Mouse (Mus musculus) CD8-positive naive resting alpha-beta T cell, adult 2 months (primary cell): ENCODE results near the gene Capn7.

ENCODE experiments used
- DNase-seq, 2 experiments: peaks; one replicate each; pipeline ENCODE4 v3.0.0; 2022; ENCODE audit warnings: low read depth in 2 of 2, low spot score in 2 of 2

Capn7 gene

GRCm38 (mm10) chr14:31336369-31337155 is at the start of gene Capn7:
Capn7 (plus strand) TSS chr14:31336638.
- DNase-seq = peak; percentile 98 to 99

GRCm38 (mm10) chr14:31313192-31313591 is 23.2 kb upstream of the Capn7 start:
- DNase-seq = no peak

DNA sequence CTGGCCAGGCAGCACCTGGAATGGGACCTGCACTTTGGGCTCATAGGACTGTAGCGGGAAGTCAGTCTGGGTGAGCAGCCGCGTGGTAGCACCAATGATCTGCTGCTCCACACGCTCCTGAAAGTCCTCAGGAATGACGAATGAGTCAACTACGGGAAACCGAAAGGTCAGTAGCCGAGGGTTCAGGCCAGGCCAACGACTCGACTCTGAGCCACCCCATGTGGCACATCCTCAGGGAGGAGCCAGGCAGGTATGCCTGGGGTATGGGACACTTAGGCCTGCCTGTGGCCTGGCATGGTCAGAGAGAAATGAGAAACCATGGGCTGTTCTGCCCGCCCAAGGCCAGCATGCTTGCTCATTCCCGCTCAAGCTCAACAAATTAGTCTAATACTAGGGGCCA is 19.8 kb upstream of the Capn7 start:
- no peak for DNase-seq

DNA sequence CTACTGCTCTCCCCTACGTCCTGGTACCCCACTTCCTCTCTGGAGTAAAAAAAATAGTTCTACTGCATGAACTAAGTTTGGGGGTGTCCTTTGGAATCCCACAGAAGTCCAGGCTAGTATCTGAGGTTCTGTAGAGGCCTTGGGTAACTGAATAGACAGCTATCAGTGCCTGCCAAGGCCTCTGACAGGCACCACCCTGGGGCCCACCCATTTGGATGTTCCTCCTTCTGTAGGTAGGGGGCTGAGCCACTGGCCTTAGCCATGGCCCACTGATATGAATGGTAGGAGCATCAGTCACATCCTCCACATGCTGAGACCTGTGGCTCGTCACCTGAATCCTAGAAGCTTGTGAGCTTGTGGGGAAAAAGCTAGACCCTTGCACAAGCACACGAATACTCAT is 18.7 kb upstream of the Capn7 start:
- DNase-seq = no peak

DNA sequence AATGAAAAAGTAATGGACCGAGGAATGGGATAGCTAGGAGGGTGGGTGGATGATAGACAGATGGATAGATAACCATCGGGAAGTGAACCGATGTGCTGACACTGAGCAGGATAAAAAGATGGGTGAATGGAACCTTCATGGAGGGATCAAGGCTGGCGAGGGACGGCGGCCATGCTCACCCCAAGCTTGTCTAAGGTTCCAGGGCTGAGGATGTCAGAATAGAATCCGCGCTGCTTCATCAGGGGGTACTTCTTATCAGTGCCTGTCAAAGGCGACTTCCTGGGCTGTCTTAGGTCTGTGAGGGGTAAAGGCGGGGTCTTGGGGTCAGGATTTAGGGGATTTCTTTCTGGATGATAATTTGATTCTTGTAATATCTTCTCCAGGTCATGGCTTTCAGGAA is 16.9 kb upstream of the Capn7 start:
- DNase-seq = no peak

- no peak for DNase-seq
Measured at GRCm38 (mm10) chr14:31321181-31321580, 15.3 kb upstream of the Capn7 start.

DNA sequence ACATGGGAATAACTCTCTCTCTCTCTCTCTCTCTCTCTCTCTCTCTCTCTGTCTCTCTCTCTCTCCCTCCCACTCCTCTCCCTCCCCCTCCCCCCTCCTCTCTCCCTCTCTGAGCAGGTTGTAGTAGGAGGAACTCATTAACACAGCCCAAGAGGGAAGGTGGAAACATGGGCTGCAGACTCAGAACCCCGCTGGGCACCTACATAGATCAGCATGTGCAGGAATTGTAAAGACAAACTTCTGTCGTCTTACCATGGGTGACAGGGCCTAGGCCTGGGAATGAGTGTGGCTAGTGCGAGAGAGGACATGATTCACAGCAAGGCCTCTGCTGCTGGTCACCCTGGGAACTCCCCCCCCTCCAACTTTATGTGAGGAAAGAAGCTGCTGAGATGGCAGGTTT is 14.2 kb upstream of the Capn7 start:
- DNase-seq = no peak

DNA sequence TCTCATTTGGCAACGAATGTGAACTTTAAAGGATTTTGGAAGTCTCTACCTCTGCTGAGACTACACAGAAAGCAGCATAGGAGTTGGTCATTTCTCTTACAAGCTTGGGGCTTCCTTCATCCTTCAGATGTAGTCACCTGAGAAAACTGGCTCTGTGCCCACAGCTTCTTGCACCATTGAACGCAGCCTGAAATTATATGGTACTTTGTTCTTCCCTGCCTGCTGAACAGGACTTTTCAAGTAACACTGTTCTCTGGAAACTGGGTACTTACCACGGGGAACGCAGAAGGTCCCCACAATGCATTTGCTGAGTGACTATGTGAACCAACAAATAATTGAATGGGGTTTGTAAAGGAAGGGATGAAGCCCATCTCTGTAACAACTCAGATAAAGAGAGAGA is 13.2 kb upstream of the Capn7 start:
- DNase-seq = no peak

- DNase-seq = peak in 1 of 2 experiments; percentile 15
Measured at GRCm38 (mm10) chr14:31323849-31324792, 12.3 kb upstream of the Capn7 start, which contains the start of gene Dnah1. Dnah1 (minus strand) TSS chr14:31323896.

DNA sequence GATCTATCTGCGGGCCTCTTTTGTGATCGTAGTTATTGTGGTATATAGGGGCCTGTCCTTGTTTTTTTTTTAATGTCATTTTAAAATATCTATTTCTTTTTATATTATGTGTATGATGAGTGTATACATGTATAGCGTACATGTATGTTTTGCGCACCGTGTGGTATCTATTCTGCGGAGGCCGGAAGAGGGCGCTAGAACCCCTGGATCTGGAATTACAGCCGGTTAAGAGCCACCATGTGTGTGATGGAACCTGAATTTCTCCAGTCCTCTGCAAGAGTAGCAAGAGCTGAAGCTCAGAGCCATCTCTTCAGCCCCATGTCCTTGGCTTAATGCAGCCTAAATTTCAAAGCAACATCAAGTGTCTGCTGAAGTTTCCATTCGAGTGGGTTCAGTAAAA is 11.6 kb upstream of the Capn7 start:
- peak in 1 of 2 experiments; percentile 11 for DNase-seq

DNA sequence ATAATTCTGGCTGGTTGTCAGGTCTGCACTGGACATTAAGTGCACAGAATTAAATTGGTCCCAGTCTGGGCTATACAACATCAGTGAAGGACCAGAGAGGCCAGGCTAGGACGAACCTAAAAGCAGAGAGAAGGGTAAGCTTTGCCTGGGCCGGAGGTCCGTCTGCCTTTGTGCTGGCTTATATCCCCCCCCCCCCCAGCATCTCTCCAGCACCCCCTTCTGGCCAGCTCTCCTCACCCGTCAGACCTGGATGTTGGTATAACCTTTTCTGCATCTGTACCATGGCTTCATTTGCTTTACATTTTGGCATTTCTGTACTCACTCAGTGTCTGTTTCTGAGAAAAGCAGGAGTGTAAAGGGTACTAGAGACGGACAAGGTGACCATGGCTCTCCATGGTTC is 10.9 kb upstream of the Capn7 start:
- DNase-seq = no peak

- no peak for DNase-seq
Measured at GRCm38 (mm10) chr14:31326770-31327169, 9.7 kb upstream of the Capn7 start.

- no peak for DNase-seq
Measured at GRCm38 (mm10) chr14:31327196-31327595, 9.2 kb upstream of the Capn7 start.

DNA sequence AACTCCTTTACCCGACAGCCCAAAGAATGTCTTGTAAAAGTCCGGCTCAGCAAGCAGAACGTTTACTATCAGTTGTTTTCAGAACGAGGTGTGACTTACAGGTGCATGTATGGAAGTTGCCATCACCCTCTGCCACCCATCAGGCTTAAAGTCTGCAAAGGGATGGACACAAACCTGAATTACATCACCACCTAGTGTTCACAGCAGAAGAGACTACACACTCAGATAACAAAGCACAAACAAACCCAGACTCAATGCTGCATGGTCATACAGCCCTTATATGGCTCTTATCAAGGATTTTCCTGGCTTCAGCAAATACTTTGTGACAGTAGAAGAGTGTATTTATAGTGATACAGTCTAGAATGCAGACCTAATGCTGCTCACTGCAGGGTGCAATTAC is 8.8 kb upstream of the Capn7 start:
- DNase-seq = no peak

DNA sequence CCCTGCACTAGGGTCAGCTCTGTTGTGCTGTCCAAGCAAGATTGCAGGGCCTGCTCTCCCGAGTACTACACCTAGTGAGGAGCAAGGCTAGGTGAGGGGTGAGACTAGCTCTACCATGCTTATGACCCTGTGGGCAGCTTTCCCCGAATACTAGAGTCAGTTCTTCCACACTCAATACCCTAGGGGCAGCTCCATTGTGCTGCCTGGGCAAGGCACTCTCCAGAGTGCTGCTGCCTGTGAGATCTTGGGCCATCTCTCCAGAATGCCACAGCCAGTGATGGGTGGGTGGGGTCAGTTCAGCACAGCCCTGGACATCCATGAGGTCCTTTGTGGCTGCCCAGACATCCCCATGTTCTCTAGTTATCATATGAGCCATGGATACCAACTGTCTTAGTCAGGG is 6.7 kb upstream of the Capn7 start:
- no peak for DNase-seq

DNA sequence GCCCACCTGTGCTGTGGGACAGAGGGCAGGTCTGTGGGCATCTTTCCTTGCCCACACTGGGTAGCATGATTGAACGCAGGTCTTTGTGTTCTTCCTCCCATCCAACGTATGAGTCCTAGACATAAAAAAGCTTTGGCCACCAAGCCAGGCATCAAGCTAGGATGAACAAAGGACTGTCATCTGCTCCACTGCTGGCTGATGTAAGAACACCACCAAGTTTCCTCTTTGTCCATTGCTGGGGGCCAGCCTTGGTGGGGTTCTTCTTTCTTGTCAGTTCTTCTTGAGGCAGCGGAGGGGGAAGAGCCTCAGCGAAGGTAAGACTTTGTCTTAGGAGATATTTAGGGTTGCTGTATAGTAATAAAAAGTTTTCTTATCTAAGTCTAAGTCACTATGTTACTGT is 5.5 kb upstream of the Capn7 start:
- no peak for DNase-seq

DNA sequence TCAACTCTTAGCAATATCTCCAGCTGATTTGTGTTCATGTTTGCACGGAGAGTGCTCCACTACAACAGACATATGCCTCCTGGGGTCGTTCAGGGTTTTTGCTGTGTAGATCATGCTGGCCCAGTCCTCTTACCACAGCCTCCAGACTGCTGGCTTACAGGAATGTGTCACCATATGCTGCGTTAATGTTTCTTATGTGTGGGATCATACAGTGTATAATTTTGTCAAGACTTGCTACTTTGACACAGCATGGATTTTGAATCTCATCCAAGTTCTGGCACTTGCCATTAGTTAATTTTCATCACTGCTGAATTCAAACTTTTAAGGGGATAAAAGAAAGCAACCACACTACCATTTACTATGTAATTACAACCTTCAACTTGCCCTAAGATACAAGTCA is 673 bp upstream of the Capn7 start:
- no peak for DNase-seq

DNA sequence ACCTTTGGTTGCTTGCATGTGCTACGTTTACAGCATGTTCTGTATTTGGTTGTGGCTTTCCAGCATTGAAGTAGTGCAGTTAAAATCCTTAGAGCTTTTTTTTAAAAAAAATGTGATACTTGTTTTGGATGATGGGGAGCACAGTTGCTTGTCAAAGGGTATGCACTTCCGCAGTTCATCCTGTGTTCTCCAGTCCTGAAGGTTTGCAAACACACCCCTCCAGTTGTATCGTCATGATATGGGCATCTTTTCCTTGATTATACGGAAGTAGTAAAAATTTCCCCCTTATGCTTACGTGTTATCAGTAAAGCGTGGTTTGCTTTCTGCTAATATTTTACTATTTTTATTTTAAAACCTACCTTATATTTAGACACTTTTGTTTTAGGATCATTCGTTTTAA is 968 bp downstream of the Capn7 start:
- DNase-seq = peak; percentile 10 to 17

DNA sequence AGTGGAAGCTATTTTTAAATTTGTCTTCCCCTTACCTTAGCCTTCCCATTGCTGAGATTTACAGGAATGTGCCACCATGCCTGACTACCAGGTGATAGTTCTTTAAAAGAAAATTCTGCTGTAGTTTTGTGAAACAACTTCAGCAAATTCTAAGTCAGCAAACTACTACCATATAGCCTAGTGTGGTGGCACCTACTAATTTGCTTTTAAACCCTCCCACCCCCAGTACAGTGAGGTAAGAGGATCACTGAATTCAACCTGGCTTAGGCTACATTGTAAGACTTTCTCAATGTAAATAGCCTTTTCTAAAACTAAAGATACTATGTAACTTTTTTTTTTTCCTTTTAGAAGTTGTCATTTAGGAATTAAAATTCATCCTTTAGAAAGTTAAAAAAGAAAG is 1.5 kb downstream of the Capn7 start:
- no peak for DNase-seq

- DNase-seq = no peak
Measured at GRCm38 (mm10) chr14:31343241-31343640, 6.8 kb downstream of the Capn7 start.

GRCm38 (mm10) chr14:31345367-31345766 is 8.9 kb downstream of the Capn7 start:
- DNase-seq = no peak

GRCm38 (mm10) chr14:31362236-31362635 is 25.8 kb downstream of the Capn7 start:
- no peak for DNase-seq
